Comparison of ENCODE assay signal across 8 mouse cellular contexts in genomic region chr6:73517818-73518396, GRCm38 (mm10). TPM values are rescaled to one million over a fixed set of nuclear protein-coding genes. Genes with fewer than 3 reads are reported as not detected.
DNase-seq lines count a peak whose midpoint lies in the region; ATAC-seq and TF ChIP-seq lines count a peak whose summit lies in the region.

No protein-coding gene starts in this region.

- peak; percentile 79 for TF ChIP-seq CTCF in intestine, postnatal 0 days (IDR thresholded peaks at IDR 0.05; ENCODE audit: low read depth)
- TF ChIP-seq CTCF in kidney, postnatal 0 days (IDR thresholded peaks at IDR 0.05; ENCODE audit: low read depth), result peak; percentile 95
- peak; percentile 72 for TF ChIP-seq CTCF in liver, adult 2 months (IDR thresholded peaks at IDR 0.05; ENCODE audit: low read depth, low read length)

- no peaks in the 10 kb centered on the region for H3K4me1 ChIP-seq in intestine, postnatal 0 days (replicated peaks; ENCODE audit: control insufficient read depth, insufficient read depth, low read length)
- no peaks in the 10 kb centered on the region for H3K4me1 ChIP-seq in intestine, embryonic 15.5 days (replicated peaks)
- H3K4me1 ChIP-seq in kidney, postnatal 0 days (replicated peaks; ENCODE audit: insufficient read depth, low read length), result no peaks in the 10 kb centered on the region
- no peaks in the 10 kb centered on the region for H3K4me1 ChIP-seq in liver, adult 2 months (ENCODE audit: control insufficient read depth, insufficient read depth, low read length)
- 0 out of 2 replicates have a peak, but pooled peaks cover 2% of the 10 kb centered on the region for H3K4me1 ChIP-seq in neural tube, embryonic 15.5 days

- no peaks in the 10 kb centered on the region for H3K36me3 ChIP-seq in intestine, postnatal 0 days (ENCODE audit: control insufficient read depth, insufficient read depth)
- no peaks in the 10 kb centered on the region for H3K36me3 ChIP-seq in intestine, embryonic 15.5 days
- H3K36me3 ChIP-seq in kidney, postnatal 0 days (ENCODE audit: insufficient read depth, low read length), result no peaks in the 10 kb centered on the region
- no peaks in the 10 kb centered on the region for H3K36me3 ChIP-seq in liver, adult 2 months (ENCODE audit: control insufficient read depth, insufficient read depth, low read length)
- no peaks in the 10 kb centered on the region for H3K36me3 ChIP-seq in neural tube, embryonic 15.5 days

- WGBS in intestine, postnatal 0 days, result 28% methylated on average over 14 of the region's 14 CpGs
- 29% methylated on average over 14 of the region's 14 CpGs for WGBS in intestine, embryonic 15.5 days
- WGBS in kidney, postnatal 0 days, result 24% methylated on average over 14 of the region's 14 CpGs
- WGBS in liver, adult 2 months, result 30% methylated on average over 14 of the region's 14 CpGs
- 28% methylated on average over 14 of the region's 14 CpGs for WGBS in neural tube, embryonic 15.5 days

- H3K27me3 ChIP-seq in intestine, postnatal 0 days (replicated peaks; ENCODE audit: control insufficient read depth, insufficient read depth, low read length), result no peaks in the 10 kb centered on the region
- H3K27me3 ChIP-seq in intestine, embryonic 15.5 days (replicated peaks), result no peaks in the 10 kb centered on the region
- no peaks in the 10 kb centered on the region for H3K27me3 ChIP-seq in kidney, postnatal 0 days (ENCODE audit: insufficient read depth, low read length)
- no peaks in the 10 kb centered on the region for H3K27me3 ChIP-seq in liver, adult 2 months (ENCODE audit: control insufficient read depth, insufficient read depth, low read length)
- no peaks in the 10 kb centered on the region for H3K27me3 ChIP-seq in neural tube, embryonic 15.5 days (replicated peaks)

- no peaks in the 10 kb centered on the region for H3K79me2 ChIP-seq in liver, adult 2 months (ENCODE audit: control insufficient read depth, insufficient read depth, low read length)

- no peak overlapping the region for H3K4me2 ChIP-seq in intestine, postnatal 0 days (replicated peaks; ENCODE audit: low read depth)
- no peak overlapping the region for H3K4me2 ChIP-seq in intestine, embryonic 15.5 days (replicated peaks)
- no peak overlapping the region for H3K4me2 ChIP-seq in kidney, postnatal 0 days (ENCODE audit: low read length)
- peak overlapping the region; percentile 35 for H3K4me2 ChIP-seq in neural tube, embryonic 15.5 days

- H3K9me3 ChIP-seq in intestine, postnatal 0 days (ENCODE audit: control insufficient read depth), result no peaks in the 10 kb centered on the region
- no peaks in the 10 kb centered on the region for H3K9me3 ChIP-seq in intestine, embryonic 15.5 days
- no peaks in the 10 kb centered on the region for H3K9me3 ChIP-seq in kidney, postnatal 0 days (replicated peaks; ENCODE audit: low read length)
- H3K9me3 ChIP-seq in neural tube, embryonic 15.5 days (replicated peaks), result no peaks in the 10 kb centered on the region

- peak; percentile 76 to 84 for DNase-seq in cerebellum, adult 18-20 months
- peak; percentile 71 for DNase-seq in forelimb bud, embryonic 11.5 days (ENCODE audit: low read depth, low spot score)
- peak; percentile 65 for DNase-seq in kidney, postnatal 0 days (ENCODE audit: low spot score)
- DNase-seq in liver, adult 2 months (ENCODE audit: extremely low read depth, low read depth, low spot score), result peak; percentile 5

- no peak for TF ChIP-seq POLR2A in liver, adult 2 months (IDR thresholded peaks at IDR 0.05; ENCODE audit: extremely low read depth, insufficient read depth, low read length)

- no peak overlapping the region for H3K9ac ChIP-seq in intestine, postnatal 0 days (ENCODE audit: low read depth, low read length)
- no peak overlapping the region for H3K9ac ChIP-seq in intestine, embryonic 15.5 days
- H3K9ac ChIP-seq in kidney, postnatal 0 days (ENCODE audit: low read depth, low read length), result no peak overlapping the region
- H3K9ac ChIP-seq in liver, adult 2 months (ENCODE audit: low read depth, low read length), result no peak overlapping the region
- H3K9ac ChIP-seq in neural tube, embryonic 15.5 days (replicated peaks), result no peak overlapping the region

- no peak overlapping the region for H3K4me3 ChIP-seq in intestine, postnatal 0 days (ENCODE audit: low read depth, low read length)
- H3K4me3 ChIP-seq in intestine, embryonic 15.5 days (replicated peaks), result no peak overlapping the region
- no peak overlapping the region for H3K4me3 ChIP-seq in kidney, postnatal 0 days (replicated peaks; ENCODE audit: low read depth, low read length)
- no peak overlapping the region for H3K4me3 ChIP-seq in liver, adult 2 months (ENCODE audit: insufficient read depth, low read depth, low read length)
- no peak overlapping the region for H3K4me3 ChIP-seq in neural tube, embryonic 15.5 days (replicated peaks)

- no peak for ATAC-seq in intestine, postnatal 0 days
- ATAC-seq in intestine, embryonic 15.5 days, result no peak
- ATAC-seq in kidney, postnatal 0 days (replicated peaks; ENCODE audit: low FRiP score, low read depth), result no peak
- ATAC-seq in neural tube, embryonic 15.5 days (ENCODE audit: low FRiP score), result peak; percentile 73; the same call in 1 of the 2 replicates
- no peak for ATAC-seq in inflammation-experienced regulatory T-cells, adult 6 months

- no peak overlapping the region for H3K27ac ChIP-seq in intestine, postnatal 0 days (ENCODE audit: low read depth, low read length)
- H3K27ac ChIP-seq in intestine, embryonic 15.5 days, result no peak overlapping the region
- no peak overlapping the region for H3K27ac ChIP-seq in kidney, postnatal 0 days
- no peak overlapping the region for H3K27ac ChIP-seq in liver, adult 2 months (replicated peaks; ENCODE audit: insufficient read depth, low read depth, low read length)
- H3K27ac ChIP-seq in neural tube, embryonic 15.5 days (replicated peaks), result no peak overlapping the region

RNA-seq across cellular contexts. Expression of gene 4931417E11Rik, which starts 48.4 kb away (rescaled TPM):
- not detected in 2 replicates for polyA plus RNA-seq in intestine, postnatal 0 days (2015; fragmentation: Nextera tagmentation; extraction: Ambion mirVana)
- polyA plus RNA-seq in intestine, embryonic 15.5 days (2015; fragmentation: Nextera tagmentation; extraction: Ambion mirVana), result not detected in 2 replicates
- polyA plus RNA-seq in kidney, postnatal 0 days (2015; fragmentation: Nextera tagmentation; extraction: Ambion mirVana), result not detected in 2 replicates
- total RNA-seq in liver, adult 2 months (2014; rRNA removed), result not detected in 2 replicates
- polyA plus RNA-seq in liver, adult 2 months (2012; rRNA removed), result not detected in 2 replicates
- not detected in 2 replicates for polyA plus RNA-seq in neural tube, embryonic 15.5 days (2015; fragmentation: Nextera tagmentation; extraction: Ambion mirVana)
- not detected for polyA plus RNA-seq in inflammation-experienced regulatory T-cells, adult 6 months (2017; shearing (Covaris generic))

Comparison
In these comparisons a context has a peak if more than half of its experiments do, and no peak if none do; other contexts are left out.
1. DNase-seq: peak in every context shown above with its lines; median percentile 80 in cerebellum, adult 18-20 months; 71 in forelimb bud, embryonic 11.5 days; 65 in kidney, postnatal 0 days; 5 in liver, adult 2 months.